In the genomic region with DNA sequence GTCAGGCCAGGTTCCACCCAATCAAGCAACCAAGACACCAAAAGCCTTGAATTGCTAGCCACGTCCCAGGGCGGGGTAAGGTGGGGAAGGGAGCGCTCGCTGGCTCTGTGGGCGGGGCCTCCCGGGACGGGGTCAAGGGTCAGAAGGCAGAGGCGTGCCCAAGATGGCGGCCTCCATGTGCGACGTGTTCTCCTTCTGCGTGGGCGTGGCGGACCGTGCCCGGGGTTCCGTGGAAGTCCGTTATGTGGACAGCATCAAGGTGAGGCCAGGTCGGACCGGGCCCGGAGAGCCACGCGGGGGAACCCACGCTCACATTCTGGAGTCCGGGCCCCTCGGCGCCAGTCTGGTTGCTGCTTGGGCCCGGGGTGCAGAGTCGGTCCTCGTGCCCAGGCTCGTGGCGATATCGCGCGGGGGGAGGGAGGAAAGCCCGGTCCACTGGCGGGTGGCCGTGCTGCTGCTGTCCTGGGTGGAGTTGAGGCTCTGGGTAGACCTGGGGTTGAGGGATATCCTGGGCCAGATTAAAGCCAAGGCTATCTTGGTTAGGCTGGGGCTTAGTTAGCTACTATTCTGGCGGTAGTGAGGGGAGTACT, we compare ENCODE assay signal across 8 mouse cellular contexts. TPM values are rescaled to one million over a fixed set of nuclear protein-coding genes. Genes with fewer than 3 reads are reported as not detected.
DNase-seq lines count a peak whose midpoint lies in the region; ATAC-seq lines count a peak whose summit lies in the region.

A gene (plus strand): TSS at position 148 of the 590 bp plus-strand sequence.

- H3K27me3 ChIP-seq in megakaryocyte, embryonic 14.5 days (replicated peaks), result peaks cover 20% of the 10 kb centered on the region

- H3K4me3 ChIP-seq in megakaryocyte, embryonic 14.5 days (replicated peaks), result peak within 1 kb of the TSS; percentile 92

- peak; percentile 90 for ATAC-seq in inflammation-experienced regulatory T-cells, adult 6 months

- intact Hi-C loops in gastrocnemius, postnatal 14 days (cut with DNase I; ENCODE audit: low total_unique reads), result no loop called here

- H3K9me3 ChIP-seq in megakaryocyte, embryonic 14.5 days, result no peaks in the 10 kb centered on the region

- peaks cover 37% of the 10 kb centered on the region for H3K4me1 ChIP-seq in megakaryocyte, embryonic 14.5 days

- H3K36me3 ChIP-seq in megakaryocyte, embryonic 14.5 days (replicated peaks; ENCODE audit: low read length), result no peaks in the 10 kb centered on the region

- peak; percentile 91 to 94 for DNase-seq in adrenal gland, adult 18-20 months (ENCODE audit: low spot score in 2 of 2)
- peak; percentile 91 for DNase-seq in embryo, embryonic 10.5 days (ENCODE audit: low spot score)
- peak; percentile 87 for DNase-seq in gastrocnemius, postnatal 14 days
- DNase-seq in left cerebral cortex, adult 9 months (ENCODE audit: low spot score in 2 of 2), result peak; percentile 44 to 82
- DNase-seq in right cerebral cortex, postnatal 10 days (ENCODE audit: low spot score in 2 of 2), result peak; percentile 90
- peak; percentile 89 for DNase-seq in urinary bladder, postnatal 25 days (ENCODE audit: low spot score)

RNA-seq across cellular contexts. Expression of the gene that starts here (rescaled TPM):
- total RNA-seq in adrenal gland, adult 18-20 months (2021), result 10 to 100 TPM; 39.8 to 43.2 TPM
- total RNA-seq in gastrocnemius, postnatal 14 days (2021), result 1 to 10 TPM; 7.6 to 9.0 TPM
- polyA plus RNA-seq in inflammation-experienced regulatory T-cells, adult 6 months (2017; shearing (Covaris generic)), result 10 to 100 TPM; 18.7 to 31.4 (median 28.0) TPM
- 6.2 and 7.5 TPM in 2 replicates for polyA plus RNA-seq in megakaryocyte, embryonic 14.5 days (2012; ENCODE audit: insufficient read depth, low replicate concordance)

Comparison
In these comparisons a context has a peak if more than half of its experiments do, and no peak if none do; other contexts are left out.
1. Peak in every context shown above with its lines: DNase-seq, ATAC-seq and H3K4me3 ChIP-seq.
2. RNA of the gene that starts here (total RNA-seq): 39.8 to 43.2 TPM in adrenal gland, adult 18-20 months; 7.6 to 9.0 TPM in gastrocnemius, postnatal 14 days; every median in the first group is over 4 times any median in the second.